ENCODE assay signal across 21 mouse cellular contexts in the genomic region with DNA sequence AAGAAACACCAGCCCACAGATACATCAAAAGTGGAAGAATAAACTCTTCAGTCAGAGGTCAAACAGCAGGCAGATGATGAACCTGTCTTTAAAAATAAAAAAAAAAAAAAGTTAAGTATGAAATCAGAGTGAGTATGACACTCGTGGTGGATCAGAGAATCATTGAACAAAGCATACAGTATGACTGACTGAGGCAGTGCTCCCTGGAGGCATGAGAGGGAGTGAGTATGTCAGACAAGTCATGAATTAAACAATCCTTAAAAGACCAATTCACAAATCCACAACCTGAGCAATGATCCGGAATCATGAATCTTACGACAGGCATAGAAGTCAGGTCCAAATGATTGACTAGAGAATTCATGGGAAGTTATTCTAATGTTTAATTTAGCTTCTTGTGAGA.
DNase-seq lines count a peak whose midpoint lies in the region; ATAC-seq and TF ChIP-seq lines count a peak whose summit lies in the region.
"Had no signal": no experiment of that assay in that cellular context is flagged by ENCODE, and none has a peak within 500 bp of the region (broad histone marks: within the 10 kb centered on the region; RNA-seq: fewer than 3 reads in every experiment).

No protein-coding gene starts in this region.

- no peak overlapping the region for H3K27ac ChIP-seq in forebrain, embryonic 14.5 days (ENCODE audit: low read depth, low read length)
- no peak overlapping the region for H3K27ac ChIP-seq in forebrain, embryonic 12.5 days
- peak overlapping the region; percentile 67 for H3K27ac ChIP-seq in midbrain, embryonic 13.5 days
- H3K27ac ChIP-seq in midbrain, embryonic 11.5 days (ENCODE audit: low read depth, low read length) = no peak overlapping the region
- 0 out of 2 replicates have a peak overlapping the region, but pooled peaks have one; percentile 25 for H3K27ac ChIP-seq in midbrain, embryonic 15.5 days
- H3K27ac ChIP-seq: embryonic facial prominence, embryonic 10.5 days; gastrocnemius, adult 2 months; hindbrain, embryonic 13.5 days; hindbrain, postnatal 0 days had no signal

- H3K4me3 ChIP-seq in forebrain, embryonic 14.5 days (ENCODE audit: low read depth, low read length) = no peak overlapping the region
- no peak overlapping the region for H3K4me3 ChIP-seq in forebrain, embryonic 12.5 days (replicated peaks)
- H3K4me3 ChIP-seq in midbrain, embryonic 13.5 days (replicated peaks) = no peak overlapping the region
- H3K4me3 ChIP-seq in midbrain, embryonic 11.5 days (ENCODE audit: low read depth, low read length) = no peak overlapping the region
- no peak overlapping the region for H3K4me3 ChIP-seq in midbrain, embryonic 15.5 days
- H3K4me3 ChIP-seq: embryonic facial prominence, embryonic 10.5 days; gastrocnemius, adult 2 months; heart, embryonic 12.5 days; hindbrain, embryonic 13.5 days had no signal

- no peaks in the 10 kb centered on the region for H3K27me3 ChIP-seq in forebrain, embryonic 14.5 days (replicated peaks; ENCODE audit: control insufficient read depth, insufficient read depth, low read length)
- no peaks in the 10 kb centered on the region for H3K27me3 ChIP-seq in forebrain, embryonic 12.5 days
- H3K27me3 ChIP-seq in midbrain, embryonic 13.5 days = no peaks in the 10 kb centered on the region
- no peaks in the 10 kb centered on the region for H3K27me3 ChIP-seq in midbrain, embryonic 11.5 days (ENCODE audit: control insufficient read depth, insufficient read depth, low read length)
- no peaks in the 10 kb centered on the region for H3K27me3 ChIP-seq in midbrain, embryonic 15.5 days (replicated peaks)
- H3K27me3 ChIP-seq: CH12.LX; heart, embryonic 12.5 days; hindbrain, embryonic 13.5 days; Patski had no signal

- peak; percentile 32 for DNase-seq in forebrain, embryonic 14.5 days (ENCODE audit: low spot score)
- no peak for DNase-seq in midbrain, embryonic 11.5 days (ENCODE audit: low spot score, missing footprints)
- DNase-seq in brain, embryonic 14.5 days (ENCODE audit: low read depth) = peak; percentile 74
- no peak for DNase-seq in embryo, embryonic 10 days (ENCODE audit: low spot score)
- DNase-seq: adrenal gland, postnatal 14 days; cerebellum, adult 18-20 months; cerebellum, adult 9-11 months; cerebellum, postnatal 36 days; gastrocnemius, adult 2 months; gastrocnemius, postnatal 25 days; heart, postnatal 36 days had no signal

- no peak overlapping the region for H3K9ac ChIP-seq in forebrain, embryonic 14.5 days (ENCODE audit: low read length)
- H3K9ac ChIP-seq in forebrain, embryonic 12.5 days = no peak overlapping the region
- no peak overlapping the region for H3K9ac ChIP-seq in midbrain, embryonic 13.5 days (replicated peaks)
- no peak overlapping the region for H3K9ac ChIP-seq in midbrain, embryonic 11.5 days (ENCODE audit: low read length)
- no peak overlapping the region for H3K9ac ChIP-seq in midbrain, embryonic 15.5 days
- H3K9ac ChIP-seq: heart, embryonic 12.5 days; hindbrain, embryonic 13.5 days had no signal

- no peak overlapping the region for H3K4me2 ChIP-seq in forebrain, embryonic 14.5 days (ENCODE audit: low read length)
- no peak overlapping the region for H3K4me2 ChIP-seq in forebrain, embryonic 12.5 days
- H3K4me2 ChIP-seq in midbrain, embryonic 13.5 days (replicated peaks) = no peak overlapping the region
- no peak overlapping the region for H3K4me2 ChIP-seq in midbrain, embryonic 11.5 days
- no peak overlapping the region for H3K4me2 ChIP-seq in midbrain, embryonic 15.5 days
- H3K4me2 ChIP-seq: heart, embryonic 12.5 days; hindbrain, embryonic 13.5 days had no signal

- no peak for TF ChIP-seq CTCF in brain, embryonic 14.5 days (IDR thresholded peaks at IDR 0.05; ENCODE audit: borderline replicate concordance, extremely low read depth, insufficient read depth, insufficient read length)

- ATAC-seq in forebrain, embryonic 14.5 days = no peak
- ATAC-seq in forebrain, embryonic 12.5 days (ENCODE audit: low FRiP score) = no peak
- peak; percentile 88 for ATAC-seq in midbrain, embryonic 13.5 days
- ATAC-seq in midbrain, embryonic 11.5 days (ENCODE audit: low FRiP score) = no peak
- ATAC-seq in midbrain, embryonic 15.5 days (replicated peaks) = peak; percentile 66
- ATAC-seq: activated CD4-positive, CD25-positive, alpha-beta regulatory T cell, adult 4 months; hindbrain, postnatal 0 days; Patski had no signal

- H3K4me1 ChIP-seq in forebrain, embryonic 14.5 days (ENCODE audit: control insufficient read depth, insufficient read depth, low read length) = 0 out of 2 replicates have a peak, but pooled peaks cover 7% of the 10 kb centered on the region
- H3K4me1 ChIP-seq in forebrain, embryonic 12.5 days = peaks cover 4% of the 10 kb centered on the region
- peaks cover 20% of the 10 kb centered on the region for H3K4me1 ChIP-seq in midbrain, embryonic 13.5 days (replicated peaks)
- no peaks in the 10 kb centered on the region for H3K4me1 ChIP-seq in midbrain, embryonic 11.5 days (ENCODE audit: control insufficient read depth, insufficient read depth, low read length)
- peaks cover 10% of the 10 kb centered on the region for H3K4me1 ChIP-seq in midbrain, embryonic 15.5 days
- H3K4me1 ChIP-seq: embryonic facial prominence, embryonic 10.5 days; heart, embryonic 12.5 days had no signal

- WGBS in forebrain, embryonic 14.5 days = 60% methylated on average over 3 of the region's 3 CpGs
- 70% methylated on average over 3 of the region's 3 CpGs for WGBS in forebrain, embryonic 12.5 days
- WGBS in midbrain, embryonic 13.5 days = 38% methylated on average over 3 of the region's 3 CpGs
- WGBS in midbrain, embryonic 11.5 days = 80% methylated on average over 3 of the region's 3 CpGs
- WGBS in midbrain, embryonic 15.5 days = 34% methylated on average over 3 of the region's 3 CpGs

- no peaks in the 10 kb centered on the region for H3K9me3 ChIP-seq in forebrain, embryonic 14.5 days (replicated peaks; ENCODE audit: control insufficient read depth, low read length)
- no peaks in the 10 kb centered on the region for H3K9me3 ChIP-seq in forebrain, embryonic 12.5 days
- no peaks in the 10 kb centered on the region for H3K9me3 ChIP-seq in midbrain, embryonic 13.5 days
- H3K9me3 ChIP-seq in midbrain, embryonic 11.5 days (ENCODE audit: control insufficient read depth, low read length) = no peaks in the 10 kb centered on the region
- no peaks in the 10 kb centered on the region for H3K9me3 ChIP-seq in midbrain, embryonic 15.5 days
- H3K9me3 ChIP-seq: embryonic facial prominence, embryonic 10.5 days; heart, embryonic 12.5 days; hindbrain, embryonic 13.5 days had no signal

- TF ChIP-seq POLR2A in brain, embryonic 14.5 days (IDR thresholded peaks at IDR 0.05; ENCODE audit: borderline replicate concordance, extremely low read depth, insufficient read depth, insufficient read length, poor library complexity, severe bottlenecking) = no peak

- no peaks in the 10 kb centered on the region for H3K36me3 ChIP-seq in forebrain, embryonic 14.5 days (ENCODE audit: control insufficient read depth, insufficient read depth, low read length)
- H3K36me3 ChIP-seq in forebrain, embryonic 12.5 days (replicated peaks) = no peaks in the 10 kb centered on the region
- no peaks in the 10 kb centered on the region for H3K36me3 ChIP-seq in midbrain, embryonic 13.5 days
- no peaks in the 10 kb centered on the region for H3K36me3 ChIP-seq in midbrain, embryonic 11.5 days (ENCODE audit: control insufficient read depth, insufficient read depth, low read length)
- H3K36me3 ChIP-seq in midbrain, embryonic 15.5 days (replicated peaks) = no peaks in the 10 kb centered on the region
- H3K36me3 ChIP-seq: embryonic facial prominence, embryonic 10.5 days; heart, embryonic 12.5 days; hindbrain, embryonic 13.5 days had no signal

Comparison
In these comparisons a context has a peak if more than half of its experiments do, and no peak if none do; other contexts are left out.
1. ATAC-seq: peak in midbrain, embryonic 13.5 days (single experiment) and midbrain, embryonic 15.5 days (single experiment); none in forebrain, embryonic 14.5 days (single experiment), forebrain, embryonic 12.5 days (single experiment) and midbrain, embryonic 11.5 days (single experiment).
2. H3K27ac ChIP-seq: peak in midbrain, embryonic 13.5 days (single experiment) and midbrain, embryonic 15.5 days (single experiment); none in forebrain, embryonic 14.5 days (single experiment), forebrain, embryonic 12.5 days (single experiment) and midbrain, embryonic 11.5 days (single experiment).
3. DNase-seq: peak in forebrain, embryonic 14.5 days (single experiment) and brain, embryonic 14.5 days (single experiment); none in midbrain, embryonic 11.5 days (single experiment) and embryo, embryonic 10 days (single experiment).